ENCODE assay signal across 13 mouse cellular contexts in genomic region chr6:31307047-31307633, GRCm38 (mm10).
DNase-seq lines count a peak whose midpoint lies in the region; ATAC-seq and TF ChIP-seq lines count a peak whose summit lies in the region.
"Had no signal": no experiment of that assay in that cellular context is flagged by ENCODE, and none has a peak within 500 bp of the region (broad histone marks: within the 10 kb centered on the region; RNA-seq: fewer than 3 reads in every experiment).

No protein-coding gene starts in this region.

- no peak for ATAC-seq in forebrain, embryonic 13.5 days
- ATAC-seq in forebrain, embryonic 14.5 days: no peak
- ATAC-seq: intestine, embryonic 16.5 days had no signal

- no peak for DNase-seq in forebrain, embryonic 14.5 days (ENCODE audit: low spot score)
- DNase-seq in layer of hippocampus, adult 2 months (ENCODE audit: low spot score in 2 of 2): no peak
- no peak for DNase-seq in layer of hippocampus, postnatal 14 days (ENCODE audit: low spot score in 2 of 2)
- peak; percentile 80 for DNase-seq in NIH3T3 (ENCODE audit: low read depth)
- DNase-seq in forelimb bud, embryonic 11.5 days (ENCODE audit: low read depth, low spot score): peak; percentile 51
- no peak for DNase-seq in spleen, postnatal 36 days (ENCODE audit: low spot score in 2 of 2)
- no peak for DNase-seq in spleen, postnatal 10 days (ENCODE audit: low spot score in 2 of 2)
- DNase-seq: adrenal gland, postnatal 14 days; right cerebral cortex, postnatal 4 days had no signal

- H3K36me3 ChIP-seq in forebrain, embryonic 13.5 days (ENCODE audit: poor library complexity, severe bottlenecking): no peaks in the 10 kb centered on the region
- H3K36me3 ChIP-seq in forebrain, embryonic 14.5 days (ENCODE audit: control insufficient read depth, insufficient read depth, low read length): no peaks in the 10 kb centered on the region
- H3K36me3 ChIP-seq: forebrain, embryonic 10.5 days; limb, embryonic 13.5 days had no signal

- H3K4me2 ChIP-seq in forebrain, embryonic 13.5 days: no peak overlapping the region
- no peak overlapping the region for H3K4me2 ChIP-seq in forebrain, embryonic 14.5 days (ENCODE audit: low read length)
- H3K4me2 ChIP-seq: limb, embryonic 13.5 days had no signal

- TF ChIP-seq CTCF in layer of hippocampus, adult 2 months (conservative IDR thresholded peaks at IDR 0.05): no peak

- 0 out of 2 replicates have a peak overlapping the region, but pooled peaks have one; percentile 16 for H3K9ac ChIP-seq in forebrain, embryonic 13.5 days
- H3K9ac ChIP-seq in forebrain, embryonic 14.5 days (ENCODE audit: low read length): no peak overlapping the region
- H3K9ac ChIP-seq: limb, embryonic 13.5 days had no signal

- peaks cover 4% of the 10 kb centered on the region; the same call in 1 of the 2 replicates for H3K4me1 ChIP-seq in forebrain, embryonic 13.5 days
- no peaks in the 10 kb centered on the region for H3K4me1 ChIP-seq in forebrain, embryonic 14.5 days (ENCODE audit: control insufficient read depth, insufficient read depth, low read length)
- H3K4me1 ChIP-seq: forebrain, embryonic 10.5 days; limb, embryonic 13.5 days had no signal

- H3K9me3 ChIP-seq in forebrain, embryonic 13.5 days (replicated peaks): no peaks in the 10 kb centered on the region
- no peaks in the 10 kb centered on the region for H3K9me3 ChIP-seq in forebrain, embryonic 14.5 days (replicated peaks; ENCODE audit: control insufficient read depth, low read length)
- H3K9me3 ChIP-seq: forebrain, embryonic 10.5 days; limb, embryonic 13.5 days had no signal

- H3K4me3 ChIP-seq in forebrain, embryonic 13.5 days: no peak overlapping the region
- H3K4me3 ChIP-seq in forebrain, embryonic 14.5 days (ENCODE audit: low read depth, low read length): no peak overlapping the region
- H3K4me3 ChIP-seq in layer of hippocampus, adult 2 months: no peak overlapping the region
- H3K4me3 ChIP-seq: forebrain, embryonic 10.5 days; limb, embryonic 13.5 days had no signal

- no peaks in the 10 kb centered on the region for H3K27me3 ChIP-seq in forebrain, embryonic 13.5 days
- no peaks in the 10 kb centered on the region for H3K27me3 ChIP-seq in forebrain, embryonic 14.5 days (replicated peaks; ENCODE audit: control insufficient read depth, insufficient read depth, low read length)
- H3K27me3 ChIP-seq: limb, embryonic 13.5 days had no signal

- no peak overlapping the region for H3K27ac ChIP-seq in forebrain, embryonic 13.5 days
- no peak overlapping the region for H3K27ac ChIP-seq in forebrain, embryonic 14.5 days (ENCODE audit: low read depth, low read length)
- peak overlapping the region; percentile 90 for H3K27ac ChIP-seq in layer of hippocampus, adult 2 months
- H3K27ac ChIP-seq: forebrain, embryonic 10.5 days; limb, embryonic 13.5 days had no signal

- WGBS in forebrain, embryonic 13.5 days: 76% methylated on average over 5 of the region's 5 CpGs
- WGBS in forebrain, embryonic 14.5 days: 77% methylated on average over 5 of the region's 5 CpGs

Comparison
In these comparisons a context has a peak if more than half of its experiments do, and no peak if none do; other contexts are left out.
1. DNase-seq: peak in NIH3T3 (single experiment) and forelimb bud, embryonic 11.5 days (single experiment); none in forebrain, embryonic 14.5 days (single experiment), layer of hippocampus, adult 2 months (0 of 2), layer of hippocampus, postnatal 14 days (0 of 2), spleen, postnatal 36 days (0 of 2) and spleen, postnatal 10 days (0 of 2).